Mouse (Mus musculus) spleen, postnatal 4 days (tissue): ENCODE data around the gene Il11ra1.
A peak's percentile ranks its signal among the peaks of the same experiment; 100 is the strongest.
"Not testable (repeated sequence)": the region's sequence is repeated elsewhere in the genome, so short reads cannot be mapped to it uniquely, and the experiment has no call there.

ENCODE experiments used
- DNase-seq, 2 experiments: peaks; one replicate each; pipeline ENCODE4 v3.0.0; 2022; ENCODE audit warnings: low spot score in 2 of 2

Il11ra1 gene

GRCm38 (mm10) chr4:41755338-41756305 is 55.8 kb downstream of the Il11ra1 start, which contains the start of gene Sigmar1:
Sigmar1 (minus strand) TSS chr4:41756157.
- peak; percentile 85 to 91 for DNase-seq

- DNase-seq: peak in 1 of 2 experiments; percentile 61
Observed at GRCm38 (mm10) chr4:41756440-41756839, 56.7 kb downstream of the Il11ra1 start.

DNA sequence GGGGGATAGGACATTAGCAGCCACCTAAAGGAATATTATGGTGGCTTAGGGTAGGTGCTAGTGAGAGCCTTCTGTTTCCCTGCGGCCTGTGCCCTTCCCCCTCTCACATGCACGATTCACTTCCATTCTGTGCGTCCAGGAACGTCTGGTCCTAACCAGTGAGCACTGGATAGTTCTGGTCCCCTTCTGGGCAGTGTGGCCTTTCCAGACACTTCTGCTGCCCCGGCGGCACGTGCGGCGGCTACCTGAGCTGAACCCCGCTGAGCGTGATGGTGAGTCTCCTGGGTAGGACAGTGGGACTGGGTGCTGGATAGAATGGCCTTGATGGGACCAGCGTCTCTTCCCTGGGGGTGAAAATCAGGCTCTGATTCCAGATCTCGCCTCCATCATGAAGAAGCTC is 57.5 kb downstream of the Il11ra1 start:
- peak in 1 of 2 experiments; percentile 60 for DNase-seq

DNA sequence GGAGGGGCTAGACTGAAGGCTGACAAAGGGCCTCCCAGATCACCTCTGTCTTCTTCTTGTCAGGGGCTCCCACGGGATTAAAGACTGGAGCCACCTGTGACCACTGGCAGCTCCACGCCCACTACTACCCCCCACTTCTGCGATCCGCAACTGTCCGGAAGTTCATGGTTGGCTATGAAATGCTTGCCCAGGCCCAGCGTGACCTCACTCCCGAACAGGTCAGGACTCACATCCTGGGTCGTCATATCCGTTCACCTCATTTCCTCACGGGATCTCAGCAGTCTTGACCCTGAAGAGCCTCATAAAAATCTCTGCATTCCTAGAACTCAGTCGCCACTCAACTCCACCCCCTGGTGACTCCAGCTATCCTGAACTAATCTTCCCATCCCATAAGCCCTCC is 58.2 kb downstream of the Il11ra1 start:
- DNase-seq: no peak

DNA sequence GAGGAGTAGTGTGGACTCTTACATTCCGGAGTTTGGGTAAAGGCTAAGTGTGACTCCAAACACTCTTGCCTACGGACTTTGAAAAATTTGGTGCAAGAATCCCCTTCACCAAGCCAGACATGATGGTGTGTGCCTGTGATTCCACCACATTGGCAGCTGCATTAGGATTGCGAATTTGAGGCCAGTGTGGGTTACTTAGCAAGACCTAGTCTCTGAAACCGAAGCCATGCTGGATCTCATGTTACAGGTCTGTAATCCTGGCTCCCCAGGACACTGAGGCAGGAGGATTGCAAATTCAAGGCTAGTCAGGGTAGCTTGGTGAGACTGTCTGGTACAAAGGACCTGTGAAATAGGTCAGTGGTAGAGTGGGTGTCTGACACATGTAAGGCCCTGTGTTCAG is 58.9 kb downstream of the Il11ra1 start:
- no peak for DNase-seq

DNA sequence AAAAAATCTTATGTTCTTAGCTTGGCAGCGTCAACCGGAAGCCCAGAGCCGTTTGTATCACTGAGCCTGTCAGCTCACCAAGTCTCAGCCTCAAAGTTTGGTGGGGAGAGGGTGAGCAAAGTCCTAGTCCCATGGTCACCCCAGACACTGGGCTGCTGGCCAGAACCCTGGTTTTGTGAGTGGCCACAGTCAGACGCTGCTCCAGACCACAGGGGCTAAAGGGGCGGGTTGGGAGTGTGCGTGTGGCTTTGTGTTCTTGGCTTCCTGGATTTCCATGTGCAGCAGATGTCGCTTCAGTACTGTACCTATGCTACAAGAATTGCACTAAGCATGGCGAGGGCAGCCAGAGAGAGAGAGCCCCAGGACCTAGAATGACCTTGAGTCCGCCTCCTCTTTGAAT is 59.4 kb downstream of the Il11ra1 start:
- no peak for DNase-seq

- DNase-seq: peak in 1 of 2 experiments; percentile 58
Observed at GRCm38 (mm10) chr4:41759656-41760287, 60.0 kb downstream of the Il11ra1 start.

DNA sequence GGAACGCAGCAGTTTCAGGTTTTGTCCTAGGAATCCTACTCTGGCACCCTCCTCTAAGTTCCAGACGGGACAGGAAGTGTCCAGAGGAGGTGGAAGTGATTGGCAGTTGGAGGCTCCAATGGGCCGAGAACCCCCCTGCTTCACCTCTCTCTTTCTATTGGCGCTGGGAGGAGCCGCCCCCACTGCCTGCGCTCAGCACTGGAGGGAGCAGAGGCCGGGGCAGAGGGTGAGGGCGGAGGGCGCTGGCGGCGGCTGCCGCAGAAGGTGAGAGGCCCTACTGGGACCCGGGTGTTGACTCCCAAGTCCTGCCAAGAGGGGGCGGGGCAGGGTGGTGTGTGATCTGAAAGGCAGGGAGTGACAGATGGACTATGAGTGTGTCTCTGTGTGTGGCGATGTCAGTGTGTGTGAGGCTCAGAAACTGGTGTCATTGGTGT is 60.5 kb downstream of the Il11ra1 start:
- DNase-seq: peak; percentile 70 to 83

DNA sequence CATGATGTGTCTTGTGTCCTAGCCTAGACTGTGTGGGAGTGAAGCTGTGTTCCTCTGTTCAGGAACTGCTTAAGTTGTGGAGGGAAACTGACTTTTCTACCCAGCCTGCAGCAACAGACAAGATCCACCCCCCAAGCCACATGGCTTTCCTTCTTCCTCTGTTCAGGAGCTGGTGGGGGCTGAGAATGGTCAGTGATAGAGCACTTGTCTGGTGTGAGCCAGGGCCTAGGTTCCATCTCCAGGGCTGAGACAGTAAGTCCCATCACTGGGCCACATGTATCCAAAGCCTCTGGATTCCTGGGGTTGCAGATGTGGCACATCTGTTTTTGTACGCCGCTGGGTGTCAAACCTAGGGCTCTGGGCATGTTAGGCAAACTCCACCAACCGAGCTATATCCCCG is 61.1 kb downstream of the Il11ra1 start:
- DNase-seq: no peak

DNA sequence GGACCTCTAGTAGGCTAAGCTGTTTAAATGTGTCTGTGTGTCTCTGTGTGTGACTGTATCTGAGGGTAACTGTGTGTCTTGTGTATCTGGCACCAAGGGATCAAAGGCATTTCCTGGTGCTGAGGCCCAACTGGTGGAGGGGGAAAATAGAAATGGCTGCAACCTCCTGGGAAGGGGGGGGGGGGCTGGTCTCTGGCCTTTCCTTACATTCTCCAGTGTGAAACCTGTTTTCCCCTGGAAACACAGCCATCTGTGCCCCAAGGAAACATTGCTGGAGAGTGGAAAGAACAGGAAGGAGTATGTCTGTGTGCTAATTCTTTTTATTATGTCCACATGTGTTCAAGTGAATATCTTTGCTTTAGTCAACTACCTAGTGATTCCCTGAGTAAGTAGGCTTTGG is 61.9 kb downstream of the Il11ra1 start:
- DNase-seq: no peak

DNA sequence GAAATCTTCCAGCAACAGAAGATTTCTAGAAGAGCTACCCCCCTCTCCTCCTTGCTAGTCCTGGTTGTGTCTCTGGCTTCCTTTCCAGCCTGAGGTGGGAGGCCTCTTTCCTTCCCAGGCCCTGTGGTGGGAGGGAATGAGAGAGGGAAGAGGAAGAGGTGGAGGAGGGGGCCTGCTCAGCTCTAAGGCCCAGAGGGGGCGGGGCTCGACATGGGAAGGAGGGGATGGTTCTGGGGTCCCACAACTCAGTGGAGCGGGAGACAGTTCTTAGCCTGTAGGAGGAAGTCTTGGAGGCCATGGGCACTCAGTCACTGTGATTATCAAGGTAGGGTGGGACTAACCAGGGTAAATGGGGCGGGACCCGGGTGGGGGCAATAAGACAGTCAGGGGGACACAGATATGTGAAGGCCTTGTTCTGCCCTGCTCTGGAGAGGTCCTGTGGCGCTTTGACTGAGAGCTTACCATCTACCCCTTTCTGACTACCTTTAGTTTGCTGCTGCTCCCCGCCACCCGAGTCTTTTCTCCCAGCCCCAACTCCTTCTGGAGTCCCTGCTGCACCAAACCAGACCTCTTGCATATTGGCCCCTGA is 62.4 kb downstream of the Il11ra1 start:
- no peak for DNase-seq

DNA sequence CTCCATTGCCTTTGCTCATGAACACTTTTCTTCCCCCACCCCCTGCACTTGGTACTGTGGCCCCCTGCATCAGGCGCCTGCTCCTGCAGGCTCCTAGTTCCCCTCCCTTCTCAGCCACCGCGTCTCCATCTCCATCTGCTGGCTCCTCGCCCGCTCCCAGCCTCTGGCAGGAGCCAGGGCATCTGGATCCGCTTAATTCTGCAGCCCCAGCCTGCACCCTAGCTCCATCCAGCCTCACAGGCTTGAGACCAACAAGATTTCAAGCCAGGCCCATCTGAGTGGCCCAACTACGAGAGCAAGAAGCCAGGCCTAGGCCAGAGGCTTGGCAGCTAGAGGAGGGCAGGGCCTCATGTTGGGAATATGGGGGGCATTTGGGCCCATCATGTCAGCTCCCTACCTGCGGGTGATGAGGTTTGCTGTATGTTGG is 62.9 kb downstream of the Il11ra1 start:
- not testable (repeated sequence) for DNase-seq

DNA sequence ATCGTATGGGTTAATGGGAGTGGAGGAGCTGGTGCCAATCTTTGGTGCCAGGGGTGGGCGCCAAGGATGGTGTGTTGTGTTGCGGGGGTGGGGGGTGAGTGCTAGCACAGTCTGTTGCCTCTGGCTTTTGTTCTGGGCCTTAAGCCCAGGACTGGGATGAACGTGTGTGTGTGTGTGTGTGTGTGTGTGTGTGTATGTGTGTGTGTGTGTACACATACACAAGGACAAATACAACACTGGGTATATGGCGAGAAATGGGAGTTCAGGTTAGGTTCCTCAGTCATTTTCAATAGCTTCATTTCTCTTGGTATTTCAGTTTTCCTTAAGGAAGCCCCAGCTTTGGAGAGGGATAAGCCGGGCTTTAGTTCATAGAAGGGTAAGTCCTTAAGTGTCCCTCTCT is 63.4 kb downstream of the Il11ra1 start:
- DNase-seq: not testable (repeated sequence)

DNA sequence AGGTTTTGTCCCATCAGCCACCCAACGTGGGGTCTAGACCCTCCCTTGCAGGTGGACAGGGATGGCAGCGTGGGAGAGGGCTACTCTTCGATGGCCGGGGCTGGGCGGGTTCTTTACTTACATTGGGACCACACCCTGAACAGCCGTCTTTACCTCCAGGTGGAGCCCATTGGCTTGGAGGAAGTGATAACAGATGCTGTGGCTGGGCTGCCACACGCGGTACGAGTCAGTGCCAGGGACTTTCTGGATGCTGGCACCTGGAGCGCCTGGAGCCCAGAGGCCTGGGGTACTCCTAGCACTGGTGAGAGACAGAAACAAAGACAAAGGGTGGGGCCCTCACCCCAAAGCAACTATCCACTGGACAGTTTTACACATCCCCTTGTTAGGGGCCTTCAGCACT is 67.5 kb downstream of the Il11ra1 start:
- not testable (repeated sequence) for DNase-seq

GRCm38 (mm10) chr4:41772946-41773345 is 73.2 kb downstream of the Il11ra1 start:
- not testable (repeated sequence) for DNase-seq

DNA sequence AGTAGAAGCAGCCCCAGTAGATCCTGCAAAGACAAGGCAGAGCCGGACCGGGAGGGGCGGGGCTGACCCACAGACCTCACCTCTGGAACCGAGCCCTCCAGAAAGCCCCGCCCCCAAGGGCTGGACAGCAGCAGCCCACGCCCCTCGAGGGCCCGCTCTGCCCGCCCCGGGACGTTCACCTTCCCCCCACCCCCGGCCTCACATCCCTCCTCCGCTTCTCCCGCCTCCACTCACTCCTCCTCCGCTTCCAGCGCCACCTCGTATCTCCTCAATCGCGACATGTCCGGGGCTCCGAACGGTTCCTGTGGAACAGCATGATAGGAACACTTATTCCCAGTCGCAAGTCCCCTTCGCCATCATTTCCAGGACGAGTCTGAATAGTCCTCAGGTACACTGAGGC is 73.7 kb downstream of the Il11ra1 start:
- DNase-seq: peak in 1 of 2 experiments; percentile 57

DNA sequence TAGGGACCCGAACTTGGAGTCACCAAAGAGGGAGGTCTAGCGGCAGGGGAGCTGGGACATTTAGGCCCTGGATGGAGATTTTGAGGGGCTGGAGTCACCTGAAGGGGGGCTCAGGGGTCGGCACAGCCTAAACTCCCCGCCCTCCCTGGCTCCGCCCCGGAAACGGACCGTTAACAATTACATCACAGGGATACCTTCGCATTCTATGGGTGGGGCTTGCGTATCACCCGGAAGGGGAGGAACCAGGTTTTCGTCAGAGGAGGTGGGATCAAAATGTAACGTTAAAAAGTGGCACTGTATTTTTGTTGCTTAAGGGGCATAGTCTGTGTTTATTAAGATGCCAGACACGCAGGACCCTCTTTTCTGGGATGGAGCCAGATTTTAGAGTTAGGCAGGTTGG is 74.2 kb downstream of the Il11ra1 start, which contains the start of gene Ccl27a:
Gene Ccl27a, minus strand, starts transcription at position 246 of the 400 bp plus-strand sequence.
- DNase-seq: peak; percentile 70 to 77

- DNase-seq: not testable (repeated sequence)
Observed at GRCm38 (mm10) chr4:41774506-41774905, 74.7 kb downstream of the Il11ra1 start.

- not testable (repeated sequence) for DNase-seq
Observed at GRCm38 (mm10) chr4:41775840-41776239, 76.1 kb downstream of the Il11ra1 start.

GRCm38 (mm10) chr4:41781271-41781670 is 81.5 kb downstream of the Il11ra1 start:
- not testable (repeated sequence) for DNase-seq

DNA sequence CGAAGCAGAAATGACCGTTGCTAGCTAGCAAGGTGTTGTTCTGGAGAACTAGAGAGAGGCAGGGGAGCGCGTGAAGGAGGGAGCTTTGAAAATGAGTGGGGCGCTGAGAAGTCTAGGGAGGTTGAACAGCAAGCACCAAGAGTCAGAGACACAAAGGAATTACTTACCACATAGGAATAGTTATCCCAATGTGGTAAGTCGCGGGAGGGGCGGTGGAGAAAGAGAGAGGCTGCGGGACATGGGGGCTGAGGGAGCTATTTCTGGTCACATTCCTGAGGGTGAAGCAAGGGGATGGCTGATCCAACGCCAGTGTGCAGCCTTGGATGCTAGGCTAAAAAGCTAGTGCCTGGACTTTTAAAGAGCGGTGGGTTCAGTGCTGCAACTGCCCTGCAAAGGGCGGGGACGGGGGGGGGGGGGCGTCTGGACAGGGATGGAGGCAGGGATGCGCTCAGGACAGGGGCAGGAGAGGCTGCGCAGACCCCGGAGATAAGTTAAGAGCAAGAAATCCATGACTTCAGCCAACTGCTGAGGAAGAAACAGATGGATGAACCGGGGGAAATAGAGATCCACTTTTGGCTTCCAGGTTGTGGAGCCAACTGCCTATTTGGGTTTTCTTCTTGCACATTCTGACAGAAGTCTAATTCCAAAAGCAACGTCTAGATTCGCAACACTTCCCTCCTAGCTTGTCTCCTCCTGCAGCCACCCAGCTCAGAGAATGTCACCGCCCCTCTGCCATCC is 82.1 kb downstream of the Il11ra1 start:
- not testable (repeated sequence) for DNase-seq
